Mouse (Mus musculus) CD4-positive, CD25-positive, alpha-beta regulatory T cell, adult 2 months (primary cell): ENCODE measurements around the gene Sulf2.

ENCODE experiments used
- DNase-seq: peaks from one replicate; pipeline ENCODE4 v3.0.0-alpha.2; 2012; ENCODE audit warnings: low read depth, low spot score

Gene Sulf2

GRCm38 (mm10) chr2:166059684-166060423 is 95.6 kb downstream of the Sulf2 start:
- DNase-seq: peak; percentile 74

DNA sequence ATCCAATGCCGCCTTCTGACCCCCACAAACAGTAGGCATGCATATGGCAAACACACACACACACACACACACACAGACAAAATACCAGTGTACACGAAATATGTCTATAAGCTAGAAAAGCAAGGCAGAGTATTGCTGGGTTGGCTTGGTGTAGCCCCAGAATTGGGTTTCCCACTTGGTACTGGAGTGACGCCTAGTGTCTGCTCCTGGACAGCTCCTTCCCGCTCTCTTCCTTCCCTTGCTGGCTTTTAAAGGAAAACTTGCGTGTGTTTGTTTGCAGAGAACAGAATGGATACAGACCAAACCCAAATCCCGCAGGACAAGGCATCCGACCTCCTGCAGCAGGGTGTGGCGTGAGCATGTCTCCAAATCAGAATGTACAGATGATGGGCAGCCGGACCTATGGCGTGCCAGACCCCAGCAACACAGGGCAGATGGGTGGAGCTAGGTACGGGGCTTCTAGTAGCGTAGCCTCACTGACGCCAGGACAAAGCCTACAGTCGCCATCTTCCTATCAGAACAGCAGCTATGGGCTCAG is 101.4 kb downstream of the Sulf2 start:
- no peak for DNase-seq

GRCm38 (mm10) chr2:166051966-166052365 is 103.5 kb downstream of the Sulf2 start:
- no peak for DNase-seq

GRCm38 (mm10) chr2:166051421-166051820 is 104.0 kb downstream of the Sulf2 start:
- DNase-seq: no peak

- DNase-seq: no peak
Observed at GRCm38 (mm10) chr2:166048852-166049251, 106.6 kb downstream of the Sulf2 start.

DNA sequence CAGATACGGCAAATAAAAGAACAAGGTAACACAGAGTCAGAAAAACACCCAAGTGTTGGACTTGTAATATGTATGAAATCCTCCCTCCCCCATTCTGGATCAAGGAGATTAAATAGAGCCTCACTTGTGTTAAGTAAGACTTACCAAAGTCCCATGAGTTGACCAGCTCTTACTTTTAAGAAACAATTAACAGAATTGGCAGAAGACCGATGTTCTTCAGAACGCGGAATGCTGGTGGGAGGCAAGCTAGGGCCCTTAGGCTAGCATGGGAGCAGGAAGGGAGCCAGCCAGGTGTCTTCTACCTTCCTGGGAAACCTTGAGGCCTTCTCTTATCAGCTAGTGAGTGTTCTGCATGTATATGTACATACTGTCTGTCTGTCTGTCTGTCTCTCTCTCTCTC is 107.5 kb downstream of the Sulf2 start:
- no peak for DNase-seq

GRCm38 (mm10) chr2:166045549-166046501 is 109.6 kb downstream of the Sulf2 start:
- peak; percentile 68 for DNase-seq

DNA sequence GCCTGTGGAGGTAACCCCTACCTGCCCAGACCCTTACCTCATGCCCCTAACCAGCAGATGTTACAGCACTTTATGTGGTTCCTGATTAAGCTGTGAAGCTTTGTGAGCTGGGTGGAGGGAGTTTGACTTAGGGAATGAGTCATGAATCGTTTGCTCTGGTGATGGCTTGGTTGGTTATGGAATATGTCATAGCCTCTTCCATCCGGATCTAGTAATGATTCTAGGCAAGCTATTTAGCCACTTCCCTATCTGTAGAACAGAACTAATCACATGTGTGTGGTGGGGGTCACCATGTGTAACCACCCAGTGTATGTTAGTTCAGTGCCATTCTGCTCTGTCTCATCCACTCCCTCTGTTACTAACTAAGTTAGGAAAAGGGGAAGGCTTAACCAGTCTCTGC is 110.5 kb downstream of the Sulf2 start:
- DNase-seq: no peak

GRCm38 (mm10) chr2:166042542-166042941 is 112.9 kb downstream of the Sulf2 start:
- no peak for DNase-seq

DNA sequence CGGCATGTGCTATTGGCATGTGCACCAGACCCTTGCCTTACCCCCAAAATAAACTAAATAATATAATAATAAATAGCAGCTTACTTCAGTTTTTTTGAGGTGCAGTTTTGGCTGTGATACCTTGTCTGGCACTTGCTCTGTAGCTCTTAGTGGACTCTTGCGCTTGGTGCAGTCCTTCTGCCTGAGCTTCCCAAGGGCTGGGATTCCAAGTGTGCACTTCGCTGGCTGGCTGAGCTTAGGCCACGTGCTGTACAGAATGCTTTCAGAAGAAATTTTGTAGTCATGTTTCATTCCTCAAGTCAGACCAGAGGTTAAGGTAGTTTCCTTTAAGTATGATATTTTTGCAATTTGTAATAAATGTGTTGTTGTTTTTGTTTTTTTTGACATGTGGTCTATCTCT is 115.8 kb downstream of the Sulf2 start:
- no peak for DNase-seq

DNA sequence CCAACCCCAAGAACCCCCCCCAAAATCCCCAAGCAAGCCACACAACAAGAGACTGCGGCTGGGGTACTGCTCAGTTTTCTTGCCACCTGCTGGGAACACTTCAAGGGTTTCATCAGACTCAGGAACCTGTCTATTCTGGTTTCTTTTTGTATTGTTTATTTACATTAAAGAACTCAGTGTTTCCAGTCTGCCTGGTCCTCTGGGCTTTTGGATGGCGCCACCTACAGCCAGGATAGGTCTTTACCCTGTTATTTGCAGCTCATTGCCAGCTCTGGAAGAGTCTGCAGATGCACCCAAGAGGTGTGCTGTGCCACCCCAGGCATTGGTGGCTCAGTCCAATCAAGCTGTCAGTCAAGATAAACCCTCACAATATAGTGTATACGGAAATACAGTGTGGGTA is 119.7 kb downstream of the Sulf2 start:
- DNase-seq: peak; percentile 86

DNA sequence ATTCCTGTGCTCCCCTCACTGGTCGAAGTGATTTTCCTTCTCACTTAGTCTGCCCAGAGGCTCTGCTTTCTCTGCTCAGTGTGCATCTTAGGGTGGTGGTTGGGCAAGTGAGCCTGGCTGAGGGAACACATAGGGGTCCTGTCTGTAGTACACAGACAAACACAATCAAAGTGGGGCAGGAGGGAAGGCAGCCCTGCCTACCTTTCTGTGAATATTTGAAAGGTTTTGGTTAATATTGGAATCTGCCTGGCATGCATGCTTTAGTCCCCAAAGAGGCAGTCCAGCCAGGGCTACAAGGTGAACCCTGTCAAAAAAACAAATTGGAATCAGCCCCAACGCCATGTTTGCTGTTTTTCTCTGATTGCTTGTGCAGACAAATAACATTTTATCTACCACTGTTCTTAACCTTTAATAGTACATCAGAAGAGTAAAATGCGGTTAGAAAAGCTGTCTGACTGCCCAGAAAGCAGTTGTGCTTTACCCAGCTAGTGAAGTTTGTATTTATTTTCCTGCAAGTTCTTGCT is 120.4 kb downstream of the Sulf2 start:
- DNase-seq: no peak

- DNase-seq: no peak
Observed at GRCm38 (mm10) chr2:166032628-166033027, 122.8 kb downstream of the Sulf2 start.

DNA sequence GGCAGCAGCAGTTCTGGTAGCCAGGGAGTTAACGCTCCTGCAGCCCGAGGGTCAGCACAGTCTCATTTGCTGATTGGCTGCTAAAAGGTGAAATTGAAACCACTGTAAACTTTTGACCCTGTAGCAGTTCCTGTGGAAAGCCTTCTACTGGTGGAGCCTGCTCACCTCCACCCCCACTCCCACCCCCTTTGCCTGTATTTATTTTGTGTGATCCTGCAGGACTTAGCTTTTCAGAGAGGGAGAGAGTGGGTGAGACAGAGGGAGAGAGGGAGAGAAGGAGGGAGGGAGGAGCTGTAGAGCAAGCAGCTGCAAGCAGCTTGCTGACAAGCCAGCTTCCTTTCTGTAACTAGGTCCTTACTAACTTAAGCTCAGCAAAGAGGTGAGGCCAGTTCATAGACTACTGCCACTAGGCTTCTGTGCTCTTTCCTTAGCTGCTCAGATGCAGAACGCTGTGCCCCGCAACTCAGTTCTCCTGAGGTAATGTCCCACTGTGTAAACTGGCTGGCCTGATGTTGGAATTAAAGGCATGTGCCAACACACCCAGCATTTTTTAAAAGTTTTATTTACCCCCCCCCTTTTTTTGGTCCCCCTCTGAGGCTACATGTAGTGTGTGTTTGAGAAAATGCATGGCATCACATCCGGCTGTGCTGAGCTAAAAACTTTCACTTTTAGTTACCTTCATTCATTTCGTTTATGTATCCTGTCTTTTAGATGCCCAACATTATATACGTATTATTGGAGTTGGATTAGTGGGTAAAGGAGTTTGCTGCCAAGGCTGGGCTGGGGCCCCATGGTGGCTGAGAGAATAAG is 124.1 kb downstream of the Sulf2 start:
- peak; percentile 65 for DNase-seq

GRCm38 (mm10) chr2:166030256-166030995 is 125.0 kb downstream of the Sulf2 start:
- peak; percentile 55 for DNase-seq

DNA sequence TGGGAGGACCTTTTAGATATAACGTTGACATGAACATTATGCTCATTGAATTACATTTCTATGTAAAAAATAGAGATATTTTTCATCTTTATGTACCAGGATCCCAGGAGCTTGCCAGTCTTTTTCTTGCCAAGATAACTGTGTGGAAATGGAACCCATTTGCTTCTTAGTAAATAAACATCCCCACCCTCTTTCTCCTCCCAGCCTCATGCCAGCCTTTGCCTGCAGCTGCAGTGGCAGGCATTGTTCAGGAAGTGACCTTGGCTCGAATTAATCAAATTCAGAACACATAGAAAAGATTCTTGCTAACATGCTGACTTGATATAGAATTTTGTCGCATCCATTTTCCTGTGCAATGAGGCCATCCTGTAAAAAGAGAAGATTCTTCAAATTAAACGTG is 126.2 kb downstream of the Sulf2 start:
- no peak for DNase-seq

DNA sequence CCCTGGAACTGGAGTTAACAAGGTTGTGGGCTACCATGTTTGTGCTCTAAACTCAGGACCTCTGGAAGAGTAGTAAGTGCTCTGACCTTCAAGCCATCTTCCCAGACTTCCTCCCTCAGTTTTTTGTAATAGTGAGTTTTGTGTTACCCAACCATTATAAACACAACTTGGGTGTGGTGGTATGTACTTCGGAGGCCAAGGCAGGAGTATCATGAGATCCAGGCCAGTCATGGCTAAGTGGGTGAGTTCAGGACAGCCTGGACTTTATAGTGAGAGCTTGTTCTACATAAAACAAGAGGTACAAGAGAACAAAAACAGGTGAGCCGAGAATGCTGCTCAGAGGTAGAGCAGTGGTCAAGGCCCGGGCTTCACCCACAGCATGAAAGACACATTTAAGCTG is 127.6 kb downstream of the Sulf2 start:
- DNase-seq: no peak

DNA sequence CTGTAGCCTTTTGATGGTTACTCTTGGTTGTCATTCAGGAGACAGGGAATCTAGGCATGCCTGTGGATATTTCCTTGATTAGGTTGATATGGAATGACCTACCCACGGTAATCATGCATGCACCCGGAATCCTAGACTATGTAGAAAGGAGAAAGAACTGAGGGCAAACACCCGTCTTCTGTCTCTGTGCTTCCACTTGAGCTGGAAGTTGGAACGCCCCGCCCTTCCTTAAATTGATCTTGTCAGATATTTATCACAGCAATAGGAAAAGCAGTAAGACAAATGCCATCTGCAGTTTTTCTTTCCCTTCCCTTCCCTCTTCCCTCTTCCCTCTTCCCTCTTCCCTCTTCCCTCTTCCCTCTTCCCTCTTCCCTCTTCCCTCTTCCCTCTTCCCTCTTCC is 129.5 kb downstream of the Sulf2 start:
- DNase-seq: no peak

DNA sequence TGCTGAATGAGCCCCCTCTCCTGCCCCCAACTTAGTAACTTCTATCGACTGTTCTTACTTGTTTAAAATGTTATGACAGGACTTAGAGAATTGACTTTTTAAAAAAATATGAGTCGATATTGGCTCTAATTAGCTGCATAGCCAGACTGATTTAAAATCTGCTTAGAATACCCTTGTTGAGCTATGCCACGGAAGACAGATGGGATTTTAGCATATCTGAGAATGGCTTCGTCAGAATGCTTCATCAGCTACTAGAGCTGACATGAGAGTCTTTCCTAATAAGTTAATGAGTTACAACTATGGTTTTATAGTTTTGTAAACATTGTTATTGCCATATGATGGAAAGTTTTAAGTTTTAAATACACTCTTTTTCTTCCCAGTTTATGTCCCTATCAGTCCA is 130.8 kb downstream of the Sulf2 start:
- no peak for DNase-seq

DNA sequence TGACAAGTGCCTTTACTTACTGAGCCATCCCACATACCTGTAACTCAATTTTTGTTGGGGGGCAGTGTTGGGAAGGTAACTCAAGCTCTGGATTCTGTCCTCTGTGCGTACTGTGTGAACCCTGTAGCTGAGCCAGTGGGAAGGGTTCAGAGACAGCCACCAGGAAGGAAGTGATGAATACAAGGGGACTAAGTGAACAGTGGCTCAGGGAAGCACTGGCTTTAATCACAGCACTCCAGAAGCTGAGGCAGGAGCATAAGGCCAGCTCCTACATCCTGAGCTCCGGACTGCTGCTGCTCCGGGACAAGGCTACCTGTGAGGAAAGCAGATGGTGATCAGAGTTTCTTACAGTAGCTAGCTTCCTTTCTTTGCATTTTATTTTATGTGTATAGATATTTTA is 131.4 kb downstream of the Sulf2 start:
- no peak for DNase-seq
